Mouse (Mus musculus): Measurements from ENCODE around the gene Fuom. TPM values are rescaled to one million over a fixed set of nuclear protein-coding genes. Genes with fewer than 3 reads are reported as not detected.

Fuom gene
- polyA plus RNA-seq, 1 experiment = 31.6 TPM

- H3K27me3 ChIP-seq (replicated peaks) = no peaks in the 10 kb centered on the region
- H3K36me3 ChIP-seq (replicated peaks; ENCODE audit: low read length) = peaks cover 57% of the 10 kb centered on the region
- no peak overlapping the region for H3K4me3 ChIP-seq (replicated peaks)
- H3K4me1 ChIP-seq = peaks cover 36% of the 10 kb centered on the region
- no peaks in the 10 kb centered on the region for H3K9me3 ChIP-seq
- TF ChIP-seq FLI1 (IDR thresholded peaks at IDR 0.05; ENCODE audit: low read length) = no peak
- no peak for TF ChIP-seq GATA1 (IDR thresholded peaks at IDR 0.05; ENCODE audit: borderline replicate concordance, low read length)
Observed at GRCm38 (mm10) chr7:140104009-140104408, 1.8 kb upstream of the Fuom start.

GRCm38 (mm10) chr7:140101498-140101897, 743 bp downstream of the Fuom start:
- Histone ChIP-seq H3K27me3 (replicated peaks) (peaks cover 6% of the 10 kb centered on the region), H3K36me3 (replicated peaks; ENCODE audit: low read length) (peaks cover 33% of the 10 kb centered on the region), H3K4me1 (peaks cover 58% of the 10 kb centered on the region), H3K9me3 (no peaks in the 10 kb centered on the region), H3K4me3 (replicated peaks) (peak overlapping the region; percentile 12)
- no peak for TF ChIP-seq GATA1 (IDR thresholded peaks at IDR 0.05; ENCODE audit: borderline replicate concordance, low read length)
- TF ChIP-seq FLI1 (IDR thresholded peaks at IDR 0.05; ENCODE audit: low read length) = no peak

- H3K36me3 ChIP-seq (replicated peaks; ENCODE audit: low read length) = peaks cover 12% of the 10 kb centered on the region
- no peaks in the 10 kb centered on the region for H3K9me3 ChIP-seq
- peak overlapping the region; percentile 38 for H3K4me3 ChIP-seq (replicated peaks)
- peaks cover 65% of the 10 kb centered on the region for H3K4me1 ChIP-seq
- peaks cover 23% of the 10 kb centered on the region for H3K27me3 ChIP-seq (replicated peaks)
- TF ChIP-seq FLI1 (IDR thresholded peaks at IDR 0.05; ENCODE audit: low read length) = no peak
- TF ChIP-seq GATA1 (IDR thresholded peaks at IDR 0.05; ENCODE audit: borderline replicate concordance, low read length) = no peak
Observed at GRCm38 (mm10) chr7:140098466-140098865, 3.8 kb downstream of the Fuom start.

GRCm38 (mm10) chr7:140096055-140096454, 6.2 kb downstream of the Fuom start:
- H3K9me3 ChIP-seq = peaks cover 7% of the 10 kb centered on the region
- peaks cover 25% of the 10 kb centered on the region for H3K27me3 ChIP-seq (replicated peaks)
- peaks cover 11% of the 10 kb centered on the region for H3K36me3 ChIP-seq (replicated peaks; ENCODE audit: low read length)
- peaks cover 43% of the 10 kb centered on the region for H3K4me1 ChIP-seq
- H3K4me3 ChIP-seq (replicated peaks) = no peak overlapping the region
- no peak for TF ChIP-seq FLI1 (IDR thresholded peaks at IDR 0.05; ENCODE audit: low read length)
- no peak for TF ChIP-seq GATA1 (IDR thresholded peaks at IDR 0.05; ENCODE audit: borderline replicate concordance, low read length)

GRCm38 (mm10) chr7:140095556-140095955, 6.7 kb downstream of the Fuom start:
- Histone ChIP-seq H3K36me3 (replicated peaks; ENCODE audit: low read length) (peaks cover 7% of the 10 kb centered on the region), H3K4me3 (replicated peaks) (no peak overlapping the region), H3K9me3 (peaks cover 7% of the 10 kb centered on the region), H3K4me1 (peaks cover 41% of the 10 kb centered on the region), H3K27me3 (replicated peaks) (peaks cover 25% of the 10 kb centered on the region)
- TF ChIP-seq FLI1 (IDR thresholded peaks at IDR 0.05; ENCODE audit: low read length) (no peak), GATA1 (IDR thresholded peaks at IDR 0.05; ENCODE audit: borderline replicate concordance, low read length) (no peak)

GRCm38 (mm10) chr7:140094954-140095353, 7.3 kb downstream of the Fuom start:
- Histone ChIP-seq H3K4me1 (peaks cover 41% of the 10 kb centered on the region), H3K27me3 (replicated peaks) (peaks cover 27% of the 10 kb centered on the region), H3K9me3 (peaks cover 7% of the 10 kb centered on the region), H3K4me3 (replicated peaks) (no peak overlapping the region), H3K36me3 (replicated peaks; ENCODE audit: low read length) (peaks cover 7% of the 10 kb centered on the region)
- TF ChIP-seq FLI1 (IDR thresholded peaks at IDR 0.05; ENCODE audit: low read length) = no peak; the same call in 1 of the 2 replicates
- TF ChIP-seq GATA1 (IDR thresholded peaks at IDR 0.05; ENCODE audit: borderline replicate concordance, low read length) = no peak

GRCm38 (mm10) chr7:140092924-140093528, 9.2 kb downstream of the Fuom start, which contains the start of gene Prap1:
Gene Prap1 (plus strand): TSS chr7:140093395.
- Histone ChIP-seq H3K36me3 (replicated peaks; ENCODE audit: low read length) (no peaks in the 10 kb centered on the region), H3K4me3 (replicated peaks) (no peak within 1 kb of the TSS), H3K4me1 (peaks cover 25% of the 10 kb centered on the region), H3K9me3 (peaks cover 7% of the 10 kb centered on the region), H3K27me3 (replicated peaks) (peaks cover 30% of the 10 kb centered on the region)
- TF ChIP-seq FLI1 (IDR thresholded peaks at IDR 0.05; ENCODE audit: low read length) = no peak
- no peak for TF ChIP-seq GATA1 (IDR thresholded peaks at IDR 0.05; ENCODE audit: borderline replicate concordance, low read length)

GRCm38 (mm10) chr7:140090601-140091000, 11.6 kb downstream of the Fuom start:
- Histone ChIP-seq H3K36me3 (replicated peaks; ENCODE audit: low read length) (no peaks in the 10 kb centered on the region), H3K4me1 (peaks cover 7% of the 10 kb centered on the region; the same call in 1 of the 2 replicates), H3K9me3 (peaks cover 7% of the 10 kb centered on the region), H3K4me3 (replicated peaks) (no peak overlapping the region), H3K27me3 (replicated peaks) (peaks cover 19% of the 10 kb centered on the region)
- TF ChIP-seq FLI1 (IDR thresholded peaks at IDR 0.05; ENCODE audit: low read length) (no peak), GATA1 (IDR thresholded peaks at IDR 0.05; ENCODE audit: borderline replicate concordance, low read length) (no peak)

GRCm38 (mm10) chr7:140082242-140082678, 20.0 kb downstream of the Fuom start, which contains the start of gene Caly:
Gene Caly (minus strand): TSS chr7:140082548.
- Histone ChIP-seq H3K4me3 (replicated peaks) (peak within 1 kb of the TSS; percentile 7), H3K4me1 (peaks cover 35% of the 10 kb centered on the region), H3K9me3 (no peaks in the 10 kb centered on the region), H3K36me3 (replicated peaks; ENCODE audit: low read length) (no peaks in the 10 kb centered on the region), H3K27me3 (replicated peaks) (peaks cover 47% of the 10 kb centered on the region)
- TF ChIP-seq FLI1 (IDR thresholded peaks at IDR 0.05; ENCODE audit: low read length) (no peak), GATA1 (IDR thresholded peaks at IDR 0.05; ENCODE audit: borderline replicate concordance, low read length) (no peak)

- Histone ChIP-seq H3K27me3 (replicated peaks) (peaks cover 47% of the 10 kb centered on the region), H3K4me1 (peaks cover 35% of the 10 kb centered on the region), H3K4me3 (replicated peaks) (no peak overlapping the region), H3K9me3 (no peaks in the 10 kb centered on the region), H3K36me3 (replicated peaks; ENCODE audit: low read length) (no peaks in the 10 kb centered on the region)
- TF ChIP-seq GATA1 (IDR thresholded peaks at IDR 0.05; ENCODE audit: borderline replicate concordance, low read length) = no peak
Observed at GRCm38 (mm10) chr7:140081408-140082241, 20.6 kb downstream of the Fuom start.
